Mouse (Mus musculus) forebrain, embryonic 14.5 days (tissue): Measurements from ENCODE around the gene Gzf1. TPM values are rescaled to one million over a fixed set of nuclear protein-coding genes. Genes with fewer than 3 reads are reported as not detected.
A peak's percentile ranks its signal among the peaks of the same experiment; 100 is the strongest.

Experiments used
- ATAC-seq: fragments of 200-750 bp; cut with Nextera tagmentation; 2 replicates; pipeline ENCODE4 v1.8.0; 2017; ENCODE audit warnings: mild to moderate bottlenecking, moderate library complexity
- DNase-seq: peaks from one replicate; pipeline ENCODE4 v3.0.0-alpha.2; 2015; ENCODE audit warnings: low spot score
- H3K27ac ChIP-seq: fragments of 300-500 bp; sonication (generic); 2 replicates; pipeline ENCODE4 v1.5.1; 2014; ENCODE audit warnings: low read depth, mild to moderate bottlenecking, control low read depth, low read length, moderate library complexity
- H3K27me3 ChIP-seq: fragments of 300-500 bp; sonication (generic); replicated peaks from 2 replicates; pipeline ENCODE4 v1.6.1; 2014; ENCODE audit warnings: low read length, control low read depth, mixed read lengths; ENCODE audit not compliant: control insufficient read depth, insufficient read depth
- H3K36me3 ChIP-seq: fragments of 300-500 bp; sonication (generic); 2 replicates; pipeline ENCODE4 v1.6.1; 2014; ENCODE audit warnings: low read length, control low read depth; ENCODE audit not compliant: control insufficient read depth, insufficient read depth
- H3K4me1 ChIP-seq: fragments of 300-500 bp; sonication (generic); 2 replicates; pipeline ENCODE4 v1.6.1; 2014; ENCODE audit warnings: antibody characterized with exemption, low read length, control low read depth; ENCODE audit not compliant: control insufficient read depth, insufficient read depth
- H3K4me2 ChIP-seq: fragments of 300-500 bp; sonication (generic); 2 replicates; pipeline ENCODE4 v1.6.1; 2014; ENCODE audit warnings: mild to moderate bottlenecking, control low read depth, low read length
- H3K4me3 ChIP-seq: fragments of 300-500 bp; sonication (generic); 2 replicates; pipeline ENCODE4 v1.5.1; 2014; ENCODE audit warnings: low read depth, low read length, control low read depth
- H3K9ac ChIP-seq: fragments of 300-500 bp; sonication (generic); 2 replicates; pipeline ENCODE4 v1.6.1; 2014; ENCODE audit warnings: mild to moderate bottlenecking, low read length, control low read depth, moderate library complexity
- H3K9me3 ChIP-seq: fragments of 300-500 bp; sonication (generic); replicated peaks from 2 replicates; pipeline ENCODE4 v1.6.1; 2016; ENCODE audit warnings: low read length, control low read depth, mixed read lengths; ENCODE audit not compliant: control insufficient read depth
- WGBS: fragments of 180-500 bp; shearing (Covaris S2); extraction: QIAGEN DNeasy Blood & Tissue Kit; methylation state at CpG from one replicate; pipeline ENCODE4 v1.1.7; 2014; 5-methylcytosine and 5-hydroxymethylcytosine counted together
- polyA plus RNA-seq: library from polyadenylated mRNA; unstranded; fragments of >200 nt; fragmentation: Nextera tagmentation; extraction: Ambion mirVana; gene quantifications from 2 replicates; pipeline ENCODE4 v1.2.1, GENCODE M21; 2014

The Gzf1 gene
- polyA plus RNA-seq = 21.1 and 21.6 TPM in 2 replicates

GRCm38 (mm10) chr2:148680775-148681291 is at the start of gene Gzf1:
Gene Gzf1 (plus strand): TSS chr2:148681023.
- peak within 1 kb of the TSS; percentile 82 for H3K27ac ChIP-seq
- peak; percentile 92 for ATAC-seq
- H3K27me3 ChIP-seq = no peaks in the 10 kb centered on the region
- peak within 1 kb of the TSS; percentile 93 for H3K4me2 ChIP-seq
- DNase-seq = peak; percentile 100
- WGBS = under 1% methylated on average over 39 of the region's 39 CpGs
- no peaks in the 10 kb centered on the region for H3K9me3 ChIP-seq
- H3K36me3 ChIP-seq = peaks cover 36% of the 10 kb centered on the region
- H3K4me1 ChIP-seq = peaks cover 25% of the 10 kb centered on the region
- peak within 1 kb of the TSS; percentile 68 for H3K4me3 ChIP-seq
- H3K9ac ChIP-seq = peak within 1 kb of the TSS; percentile 89

- ATAC-seq = no peak
- no peak overlapping the region for H3K9ac ChIP-seq
- WGBS = 93% methylated on average over 3 of the region's 3 CpGs
These were observed 49.2 kb upstream of the Gzf1 start for GRCm38 (mm10) chr2:148631602-148632001.

GRCm38 (mm10) chr2:148634466-148634865 is 46.4 kb upstream of the Gzf1 start:
- no peak for DNase-seq
- Histone ChIP-seq H3K4me1 (no peaks in the 10 kb centered on the region), H3K4me3 (no peak overlapping the region), H3K9ac (no peak overlapping the region), H3K27ac (no peak overlapping the region), H3K27me3 (no peaks in the 10 kb centered on the region), H3K9me3 (no peaks in the 10 kb centered on the region), H3K36me3 (no peaks in the 10 kb centered on the region), H3K4me2 (no peak overlapping the region)
- ATAC-seq = no peak
- 89% methylated on average over 4 of the region's 4 CpGs for WGBS

More at GRCm38 (mm10) chr2:148631602-148632001, 49.2 kb upstream of the Gzf1 start:
- Histone ChIP-seq H3K27ac (no peak overlapping the region), H3K4me1 (no peaks in the 10 kb centered on the region), H3K4me2 (no peak overlapping the region), H3K4me3 (no peak overlapping the region), H3K9me3 (no peaks in the 10 kb centered on the region), H3K27me3 (no peaks in the 10 kb centered on the region), H3K36me3 (no peaks in the 10 kb centered on the region)
- no peak for DNase-seq

GRCm38 (mm10) chr2:148642610-148643370 is 38.0 kb upstream of the Gzf1 start:
- Histone ChIP-seq H3K36me3 (no peaks in the 10 kb centered on the region), H3K4me1 (no peaks in the 10 kb centered on the region), H3K9ac (no peak overlapping the region), H3K4me3 (no peak overlapping the region), H3K4me2 (no peak overlapping the region), H3K27me3 (no peaks in the 10 kb centered on the region), H3K9me3 (no peaks in the 10 kb centered on the region), H3K27ac (no peak overlapping the region)
- DNase-seq = no peak
- WGBS = 70% methylated on average over 1 of the region's 1 CpGs
- ATAC-seq = no peak

- no peak overlapping the region for H3K4me2 ChIP-seq
- 77% methylated on average over 6 of the region's 6 CpGs for WGBS
- H3K9me3 ChIP-seq = no peaks in the 10 kb centered on the region
- no peak overlapping the region for H3K9ac ChIP-seq
- H3K4me1 ChIP-seq = no peaks in the 10 kb centered on the region
- H3K36me3 ChIP-seq = no peaks in the 10 kb centered on the region
- H3K27ac ChIP-seq = no peak overlapping the region
- ATAC-seq (peak; percentile 63), DNase-seq (peak; percentile 63)
- H3K4me3 ChIP-seq = no peak overlapping the region
- no peaks in the 10 kb centered on the region for H3K27me3 ChIP-seq
These were observed 36.3 kb upstream of the Gzf1 start for GRCm38 (mm10) chr2:148644421-148645000.

- Histone ChIP-seq H3K9me3 (no peaks in the 10 kb centered on the region), H3K4me1 (no peaks in the 10 kb centered on the region), H3K27me3 (no peaks in the 10 kb centered on the region), H3K4me3 (no peak overlapping the region), H3K9ac (no peak overlapping the region), H3K36me3 (no peaks in the 10 kb centered on the region), H3K27ac (no peak overlapping the region), H3K4me2 (no peak overlapping the region)
- DNase-seq (peak; percentile 43), ATAC-seq (peak; percentile 66; the same call in 1 of the 2 replicates)
- WGBS = 2% methylated on average over 3 of the region's 3 CpGs
These were observed 30.1 kb upstream of the Gzf1 start for GRCm38 (mm10) chr2:148650587-148651357.

- no peak overlapping the region for H3K9ac ChIP-seq
- H3K36me3 ChIP-seq = no peaks in the 10 kb centered on the region
- no peaks in the 10 kb centered on the region for H3K27me3 ChIP-seq
- H3K4me3 ChIP-seq = no peak overlapping the region
- no peak overlapping the region for H3K27ac ChIP-seq
- DNase-seq = peak; percentile 79
- no peak overlapping the region for H3K4me2 ChIP-seq
- no peaks in the 10 kb centered on the region for H3K4me1 ChIP-seq
- WGBS = 4% methylated on average over 3 of the region's 3 CpGs
- H3K9me3 ChIP-seq = no peaks in the 10 kb centered on the region
- peak; percentile 83 for ATAC-seq
These were observed 25.9 kb upstream of the Gzf1 start for GRCm38 (mm10) chr2:148654961-148655360.

GRCm38 (mm10) chr2:148663458-148663857 is 17.4 kb upstream of the Gzf1 start:
- no peak for DNase-seq
- WGBS = 97% methylated on average over 1 of the region's 1 CpGs
- no peaks in the 10 kb centered on the region for H3K9me3 ChIP-seq
- H3K36me3 ChIP-seq = no peaks in the 10 kb centered on the region
- no peak overlapping the region for H3K27ac ChIP-seq
- no peak overlapping the region for H3K4me2 ChIP-seq
- H3K27me3 ChIP-seq = no peaks in the 10 kb centered on the region
- ATAC-seq = no peak
- no peak overlapping the region for H3K4me3 ChIP-seq
- no peak overlapping the region for H3K9ac ChIP-seq
- H3K4me1 ChIP-seq = no peaks in the 10 kb centered on the region
